Mouse (Mus musculus): ENCODE results near the gene Entpd6. TPM values are rescaled to one million over a fixed set of nuclear protein-coding genes. Genes with fewer than 3 reads are reported as not detected.

Entpd6 gene
- polyA plus RNA-seq, 1 experiment from 2014 or later: 27.9 TPM

DNA sequence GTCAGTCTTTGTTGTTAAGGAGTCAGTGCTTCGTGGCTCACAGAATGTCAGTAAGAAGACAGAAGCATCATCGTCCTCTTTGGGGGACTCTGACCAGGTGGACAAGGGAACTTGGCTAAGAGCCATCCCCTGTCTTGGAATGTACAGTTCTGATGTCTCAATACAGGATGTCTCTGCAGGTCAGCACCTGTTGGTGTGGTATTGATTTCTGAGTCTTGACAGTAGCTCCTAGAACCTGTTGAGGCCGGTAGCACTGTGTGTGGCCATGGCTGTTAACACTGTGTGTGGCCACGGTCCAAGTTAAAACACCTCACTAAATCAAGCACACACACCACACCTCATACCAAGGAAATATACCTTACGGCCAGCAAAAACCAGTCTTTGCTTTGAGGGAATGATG is 51.8 kb downstream of the Entpd6 start:
- H3K4me2 ChIP-seq (replicated peaks; ENCODE audit: low read depth, low read length): no peak overlapping the region
- ATAC-seq (ENCODE audit: low FRiP score, low TSS enrichment): no peak

DNA sequence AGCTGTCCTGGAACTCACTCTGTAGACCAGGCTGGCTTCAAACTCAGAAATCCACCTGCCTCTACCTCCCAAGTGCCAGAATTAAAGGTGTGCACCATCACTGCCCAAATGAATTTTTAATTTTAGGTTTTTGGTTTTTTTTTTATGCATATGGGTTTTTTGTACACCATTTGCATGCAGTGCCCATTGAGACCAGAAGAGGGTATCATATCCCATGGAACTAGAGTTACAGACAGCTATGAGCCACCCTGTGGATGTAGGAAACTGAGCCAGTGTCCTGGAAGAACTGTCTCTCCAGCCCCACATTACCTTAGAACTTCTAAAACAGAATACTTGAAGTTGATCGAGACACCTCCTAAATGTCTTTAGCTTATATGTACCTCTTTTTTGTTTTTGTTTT is 54.2 kb downstream of the Entpd6 start:
- no peak for ATAC-seq (ENCODE audit: low FRiP score, low TSS enrichment)
- H3K4me2 ChIP-seq (replicated peaks; ENCODE audit: low read depth, low read length): no peak overlapping the region

More for the DNA sequence above, 51.8 kb downstream of the Entpd6 start:
- Histone ChIP-seq H3K4me1 (ENCODE audit: control insufficient read depth, insufficient read depth, low read length) (no peaks in the 10 kb centered on the region), H3K9ac (ENCODE audit: low read depth, low read length) (no peak overlapping the region), H3K36me3 (ENCODE audit: control insufficient read depth, insufficient read depth, low read length) (peaks cover 48% of the 10 kb centered on the region), H3K9me3 (ENCODE audit: control insufficient read depth, low read length) (no peaks in the 10 kb centered on the region), H3K27ac (ENCODE audit: low read depth, low read length) (no peak overlapping the region), H3K4me3 (ENCODE audit: low read length) (no peak overlapping the region), H3K27me3 (ENCODE audit: control insufficient read depth, insufficient read depth, low read length) (no peaks in the 10 kb centered on the region)
- WGBS: 92% methylated on average over 5 of the region's 5 CpGs

DNA sequence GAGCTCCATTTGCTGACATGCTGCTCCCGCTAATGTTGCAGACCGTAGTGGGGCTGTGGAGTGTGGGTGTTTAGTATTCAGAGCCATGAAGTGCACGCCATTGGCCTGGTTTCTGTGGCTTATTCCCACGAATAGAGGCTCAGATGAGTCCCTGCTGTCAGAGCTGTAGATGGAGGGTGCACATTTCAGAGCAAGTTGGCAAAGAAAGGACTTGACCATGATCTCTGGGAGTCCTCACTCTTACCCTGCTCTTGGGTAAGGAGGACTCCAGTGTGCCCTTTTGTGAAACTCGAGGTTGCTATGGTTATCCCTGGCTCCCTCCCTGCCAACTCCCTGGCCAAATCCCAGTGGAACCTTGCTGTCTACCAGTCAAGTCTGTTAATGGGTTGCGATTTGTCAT is 59.5 kb downstream of the Entpd6 start:
- Histone ChIP-seq H3K27ac (ENCODE audit: low read depth, low read length) (no peak overlapping the region), H3K4me2 (replicated peaks; ENCODE audit: low read depth, low read length) (no peak overlapping the region), H3K4me1 (ENCODE audit: control insufficient read depth, insufficient read depth, low read length) (no peaks in the 10 kb centered on the region), H3K4me3 (ENCODE audit: low read length) (no peak overlapping the region), H3K36me3 (ENCODE audit: control insufficient read depth, insufficient read depth, low read length) (peaks cover 85% of the 10 kb centered on the region), H3K9me3 (ENCODE audit: control insufficient read depth, low read length) (no peaks in the 10 kb centered on the region), H3K9ac (ENCODE audit: low read depth, low read length) (no peak overlapping the region), H3K27me3 (ENCODE audit: control insufficient read depth, insufficient read depth, low read length) (no peaks in the 10 kb centered on the region)
- WGBS: 86% methylated on average over 6 of the region's 6 CpGs
- no peak for ATAC-seq (ENCODE audit: low FRiP score, low TSS enrichment)

More for the DNA sequence above, 54.2 kb downstream of the Entpd6 start:
- Histone ChIP-seq H3K9ac (ENCODE audit: low read depth, low read length) (no peak overlapping the region), H3K27me3 (ENCODE audit: control insufficient read depth, insufficient read depth, low read length) (no peaks in the 10 kb centered on the region), H3K36me3 (ENCODE audit: control insufficient read depth, insufficient read depth, low read length) (peaks cover 57% of the 10 kb centered on the region), H3K27ac (ENCODE audit: low read depth, low read length) (no peak overlapping the region), H3K9me3 (ENCODE audit: control insufficient read depth, low read length) (no peaks in the 10 kb centered on the region), H3K4me1 (ENCODE audit: control insufficient read depth, insufficient read depth, low read length) (no peaks in the 10 kb centered on the region), H3K4me3 (ENCODE audit: low read length) (no peak overlapping the region)
- WGBS: 93% methylated on average over 1 of the region's 1 CpGs

DNA sequence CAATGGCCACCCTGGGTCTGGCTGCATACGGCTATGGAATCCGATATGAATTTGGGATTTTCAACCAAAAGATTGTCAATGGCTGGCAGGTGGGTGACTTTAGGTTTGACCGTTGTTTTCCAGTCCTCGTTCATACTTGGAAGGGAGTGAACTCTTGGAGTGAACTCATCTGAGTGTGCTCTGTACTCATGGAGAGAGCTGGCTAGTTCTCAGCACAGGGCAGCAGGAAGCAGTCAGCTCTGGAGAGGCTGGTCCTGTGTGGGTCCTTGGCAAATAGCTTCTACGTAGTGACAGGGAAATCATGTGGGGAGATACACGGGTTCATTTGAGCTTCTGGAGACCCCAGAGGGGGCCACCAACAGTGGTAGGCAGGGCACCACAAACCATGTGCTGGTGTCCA is 60.0 kb downstream of the Entpd6 start:
- Histone ChIP-seq H3K27me3 (ENCODE audit: control insufficient read depth, insufficient read depth, low read length) (no peaks in the 10 kb centered on the region), H3K9me3 (ENCODE audit: control insufficient read depth, low read length) (no peaks in the 10 kb centered on the region), H3K4me1 (ENCODE audit: control insufficient read depth, insufficient read depth, low read length) (no peaks in the 10 kb centered on the region), H3K4me3 (ENCODE audit: low read length) (no peak overlapping the region), H3K27ac (ENCODE audit: low read depth, low read length) (no peak overlapping the region), H3K36me3 (ENCODE audit: control insufficient read depth, insufficient read depth, low read length) (peaks cover 85% of the 10 kb centered on the region), H3K9ac (ENCODE audit: low read depth, low read length) (no peak overlapping the region), H3K4me2 (replicated peaks; ENCODE audit: low read depth, low read length) (no peak overlapping the region)
- 93% methylated on average over 6 of the region's 6 CpGs for WGBS
- no peak for ATAC-seq (ENCODE audit: low FRiP score, low TSS enrichment)

DNA sequence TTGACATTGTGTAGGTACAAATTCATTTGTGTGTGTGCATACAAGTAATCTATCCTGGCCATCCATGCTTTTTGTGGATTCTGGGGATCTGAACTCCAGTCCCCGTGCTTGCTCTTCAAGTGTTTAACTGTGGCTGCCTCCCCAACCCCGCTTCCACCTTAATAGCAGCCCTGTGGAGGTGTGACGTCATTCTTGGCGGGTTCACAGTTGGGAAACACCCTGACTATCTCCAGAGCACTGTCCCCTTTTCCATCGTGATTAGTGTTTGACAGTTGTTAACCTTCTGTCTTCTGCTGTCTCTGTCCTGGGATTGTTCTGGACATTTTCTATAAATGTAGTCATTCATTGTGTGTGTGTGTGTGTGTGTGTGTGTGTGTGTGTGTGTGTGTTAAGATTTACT is 61.8 kb downstream of the Entpd6 start:
- WGBS: 88% methylated on average over 5 of the region's 5 CpGs
- H3K36me3 ChIP-seq (ENCODE audit: control insufficient read depth, insufficient read depth, low read length): peaks cover 89% of the 10 kb centered on the region
- H3K4me2 ChIP-seq (replicated peaks; ENCODE audit: low read depth, low read length): no peak overlapping the region
- no peak overlapping the region for H3K4me3 ChIP-seq (ENCODE audit: low read length)
- no peaks in the 10 kb centered on the region for H3K4me1 ChIP-seq (ENCODE audit: control insufficient read depth, insufficient read depth, low read length)
- no peaks in the 10 kb centered on the region for H3K9me3 ChIP-seq (ENCODE audit: control insufficient read depth, low read length)
- no peak for ATAC-seq (ENCODE audit: low FRiP score, low TSS enrichment)
- H3K27ac ChIP-seq (ENCODE audit: low read depth, low read length): no peak overlapping the region
- no peaks in the 10 kb centered on the region for H3K27me3 ChIP-seq (ENCODE audit: control insufficient read depth, insufficient read depth, low read length)
- H3K9ac ChIP-seq (ENCODE audit: low read depth, low read length): no peak overlapping the region

DNA sequence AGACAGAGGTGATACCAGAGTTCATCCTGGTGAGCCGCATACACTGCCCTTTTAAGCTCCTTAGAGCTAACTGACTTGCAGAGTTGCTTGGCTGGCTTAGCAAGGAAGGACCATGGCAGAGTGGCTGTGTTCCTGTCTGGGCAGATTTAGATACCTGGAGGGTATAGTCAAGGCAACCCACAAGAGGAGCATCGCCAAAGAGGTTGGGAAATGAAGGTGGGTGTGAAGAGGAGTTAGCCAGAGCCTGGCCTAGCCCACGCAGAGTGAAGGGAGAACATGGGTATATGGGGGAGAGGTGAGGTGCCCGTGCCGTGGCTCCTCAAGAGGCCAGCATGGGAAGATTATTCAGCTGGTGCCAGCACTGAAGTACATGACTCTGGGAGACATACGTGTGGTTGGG is 64.0 kb downstream of the Entpd6 start:
- no peaks in the 10 kb centered on the region for H3K27me3 ChIP-seq (ENCODE audit: control insufficient read depth, insufficient read depth, low read length)
- no peak overlapping the region for H3K4me2 ChIP-seq (replicated peaks; ENCODE audit: low read depth, low read length)
- H3K9ac ChIP-seq (ENCODE audit: low read depth, low read length): no peak overlapping the region
- H3K4me3 ChIP-seq (ENCODE audit: low read length): no peak overlapping the region
- no peak for ATAC-seq (ENCODE audit: low FRiP score, low TSS enrichment)
- H3K27ac ChIP-seq (ENCODE audit: low read depth, low read length): no peak overlapping the region
- WGBS: 92% methylated on average over 6 of the region's 6 CpGs
- H3K36me3 ChIP-seq (ENCODE audit: control insufficient read depth, insufficient read depth, low read length): peaks cover 87% of the 10 kb centered on the region
- H3K9me3 ChIP-seq (ENCODE audit: control insufficient read depth, low read length): no peaks in the 10 kb centered on the region
- H3K4me1 ChIP-seq (ENCODE audit: control insufficient read depth, insufficient read depth, low read length): no peaks in the 10 kb centered on the region

DNA sequence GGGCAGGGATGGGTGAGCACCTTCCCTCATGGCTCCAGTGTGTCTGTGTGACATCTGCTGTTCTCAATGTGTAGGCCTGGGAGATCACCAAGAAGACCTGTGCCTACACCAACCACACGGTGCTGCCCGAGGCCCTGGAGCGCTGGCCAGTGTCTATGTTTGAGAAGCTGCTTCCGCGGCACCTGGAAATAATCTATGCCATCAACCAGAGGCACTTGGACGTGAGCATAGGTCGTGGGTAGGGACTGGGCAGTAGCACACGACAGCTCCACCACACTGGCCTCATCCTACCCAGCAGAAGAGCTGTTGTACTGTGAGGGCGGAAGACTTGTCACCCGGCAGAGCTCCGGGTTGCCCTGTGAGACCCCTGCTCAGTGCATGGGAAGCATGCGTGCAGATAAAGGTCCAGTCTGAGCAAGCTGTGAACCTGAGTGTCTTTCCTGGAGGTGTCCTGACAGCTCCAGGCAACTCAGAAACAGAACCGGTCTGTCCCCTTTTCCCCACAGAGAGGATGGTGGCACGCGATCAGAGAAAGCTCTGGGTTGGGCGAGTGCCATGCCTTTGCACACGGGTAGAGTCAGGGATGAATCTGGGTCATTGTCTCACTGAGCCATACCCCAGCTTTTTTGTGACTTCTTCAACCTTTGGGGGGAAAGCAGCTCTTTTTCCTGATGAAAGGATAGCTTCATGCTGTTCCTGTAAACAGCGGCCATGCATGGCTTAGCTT is 68.0 kb downstream of the Entpd6 start:
- Histone ChIP-seq H3K9ac (ENCODE audit: low read depth, low read length) (no peak overlapping the region), H3K4me1 (ENCODE audit: control insufficient read depth, insufficient read depth, low read length) (no peaks in the 10 kb centered on the region), H3K36me3 (ENCODE audit: control insufficient read depth, insufficient read depth, low read length) (peaks cover 81% of the 10 kb centered on the region), H3K27ac (ENCODE audit: low read depth, low read length) (no peak overlapping the region), H3K9me3 (ENCODE audit: control insufficient read depth, low read length) (no peaks in the 10 kb centered on the region), H3K27me3 (ENCODE audit: control insufficient read depth, insufficient read depth, low read length) (no peaks in the 10 kb centered on the region), H3K4me2 (replicated peaks; ENCODE audit: low read depth, low read length) (no peak overlapping the region), H3K4me3 (ENCODE audit: low read length) (no peak overlapping the region)
- 92% methylated on average over 18 of the region's 18 CpGs for WGBS
- ATAC-seq (ENCODE audit: low FRiP score, low TSS enrichment): no peak

DNA sequence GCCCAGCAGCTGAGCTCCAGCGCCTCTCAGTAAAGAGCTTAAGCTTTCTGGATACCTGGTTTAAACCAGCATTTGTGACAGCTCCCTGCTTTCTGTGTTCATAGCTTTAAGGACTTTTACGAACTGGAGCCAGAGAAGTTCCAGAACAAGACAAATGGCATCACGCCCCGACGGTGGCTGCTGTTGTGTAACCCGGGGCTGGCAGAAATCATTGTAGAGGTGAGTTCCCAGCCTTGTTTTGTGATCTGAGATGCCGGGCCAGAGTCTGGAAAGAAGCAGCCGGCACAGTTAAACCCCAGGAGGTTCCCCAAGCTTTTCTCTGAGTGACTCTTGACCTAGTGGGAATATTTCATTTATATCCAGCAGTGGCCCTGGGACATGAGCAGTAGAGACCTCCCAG is 69.9 kb downstream of the Entpd6 start:
- Histone ChIP-seq H3K27ac (ENCODE audit: low read depth, low read length) (no peak overlapping the region), H3K4me1 (ENCODE audit: control insufficient read depth, insufficient read depth, low read length) (no peaks in the 10 kb centered on the region), H3K4me2 (replicated peaks; ENCODE audit: low read depth, low read length) (no peak overlapping the region), H3K36me3 (ENCODE audit: control insufficient read depth, insufficient read depth, low read length) (peaks cover 74% of the 10 kb centered on the region), H3K4me3 (ENCODE audit: low read length) (no peak overlapping the region), H3K27me3 (ENCODE audit: control insufficient read depth, insufficient read depth, low read length) (no peaks in the 10 kb centered on the region), H3K9ac (ENCODE audit: low read depth, low read length) (no peak overlapping the region), H3K9me3 (ENCODE audit: control insufficient read depth, low read length) (no peaks in the 10 kb centered on the region)
- ATAC-seq (ENCODE audit: low FRiP score, low TSS enrichment): no peak
- 80% methylated on average over 8 of the region's 8 CpGs for WGBS

DNA sequence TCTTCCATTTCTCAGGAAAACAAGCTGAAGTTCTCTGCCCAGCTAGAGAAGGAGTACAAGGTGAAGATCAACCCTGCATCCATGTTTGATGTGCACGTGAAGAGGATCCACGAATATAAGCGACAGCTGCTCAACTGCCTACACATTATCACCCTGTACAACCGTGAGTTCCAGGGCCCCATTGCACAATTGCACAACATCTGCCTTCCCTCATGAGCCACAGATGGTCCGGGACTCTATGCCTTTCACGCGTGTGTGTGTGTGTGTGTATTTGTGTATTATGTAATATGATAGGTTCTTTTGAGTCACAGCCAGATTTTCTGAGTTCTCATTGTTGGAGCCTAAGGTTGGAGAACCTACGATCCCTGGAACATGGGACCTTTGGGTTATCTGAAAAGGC is 71.9 kb downstream of the Entpd6 start:
- H3K9ac ChIP-seq (ENCODE audit: low read depth, low read length): no peak overlapping the region
- H3K36me3 ChIP-seq (ENCODE audit: control insufficient read depth, insufficient read depth, low read length): peaks cover 70% of the 10 kb centered on the region
- H3K4me3 ChIP-seq (ENCODE audit: low read length): no peak overlapping the region
- 93% methylated on average over 8 of the region's 8 CpGs for WGBS
- H3K27me3 ChIP-seq (ENCODE audit: control insufficient read depth, insufficient read depth, low read length): no peaks in the 10 kb centered on the region
- H3K9me3 ChIP-seq (ENCODE audit: control insufficient read depth, low read length): no peaks in the 10 kb centered on the region
- H3K4me1 ChIP-seq (ENCODE audit: control insufficient read depth, insufficient read depth, low read length): no peaks in the 10 kb centered on the region
- no peak for ATAC-seq (ENCODE audit: low FRiP score, low TSS enrichment)
- H3K4me2 ChIP-seq (replicated peaks; ENCODE audit: low read depth, low read length): no peak overlapping the region
- H3K27ac ChIP-seq (ENCODE audit: low read depth, low read length): no peak overlapping the region
